ENCODE assay signal across 11 mouse cellular contexts in the genomic region with DNA sequence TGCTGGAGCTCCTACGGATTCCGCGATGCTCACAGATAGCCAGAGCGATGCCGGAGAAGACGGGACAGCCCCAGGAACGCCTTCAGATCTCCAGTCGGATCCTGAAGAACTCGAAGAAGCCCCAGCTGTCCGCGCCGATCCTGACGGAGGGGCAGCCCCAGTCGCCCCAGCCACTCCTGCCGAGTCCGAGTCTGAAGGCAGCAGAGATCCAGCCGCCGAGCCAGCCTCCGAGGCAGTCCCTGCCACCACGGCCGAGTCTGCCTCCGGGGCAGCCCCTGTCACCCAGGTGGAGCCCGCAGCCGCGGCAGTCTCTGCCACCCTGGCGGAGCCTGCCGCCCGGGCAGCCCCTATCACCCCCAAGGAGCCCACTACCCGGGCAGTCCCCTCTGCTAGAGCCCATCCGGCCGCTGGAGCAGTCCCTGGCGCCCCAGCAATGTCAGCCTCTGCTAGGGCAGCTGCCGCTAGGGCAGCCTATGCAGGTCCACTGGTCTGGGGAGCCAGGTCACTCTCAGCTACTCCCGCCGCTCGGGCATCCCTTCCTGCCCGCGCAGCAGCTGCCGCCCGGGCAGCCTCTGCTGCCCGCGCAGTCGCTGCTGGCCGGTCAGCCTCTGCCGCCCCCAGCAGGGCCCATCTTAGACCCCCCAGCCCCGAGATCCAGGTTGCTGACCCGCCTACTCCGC. TPM values are rescaled to one million over a fixed set of nuclear protein-coding genes. Genes with fewer than 3 reads are reported as not detected.
DNase-seq lines count a peak whose midpoint lies in the region; ATAC-seq lines count a peak whose summit lies in the region.
"Had no signal": no experiment of that assay in that cellular context is flagged by ENCODE, and none has a peak within 500 bp of the region (broad histone marks: within the 10 kb centered on the region; RNA-seq: fewer than 3 reads in every experiment).

No protein-coding gene starts in this region.

- H3K36me3 ChIP-seq in heart, embryonic 13.5 days = no peaks in the 10 kb centered on the region
- peaks cover 13% of the 10 kb centered on the region for H3K36me3 ChIP-seq in hindbrain, embryonic 13.5 days
- H3K36me3 ChIP-seq in midbrain, embryonic 11.5 days (ENCODE audit: control insufficient read depth, insufficient read depth, low read length) = no peaks in the 10 kb centered on the region

- peaks cover 70% of the 10 kb centered on the region for H3K9me3 ChIP-seq in heart, embryonic 13.5 days
- H3K9me3 ChIP-seq in hindbrain, embryonic 13.5 days = peaks cover 59% of the 10 kb centered on the region
- H3K9me3 ChIP-seq in midbrain, embryonic 11.5 days (ENCODE audit: control insufficient read depth, low read length) = peaks cover 21% of the 10 kb centered on the region

- H3K4me3 ChIP-seq in heart, embryonic 13.5 days = peak overlapping the region; percentile 45
- peak overlapping the region; percentile 33 for H3K4me3 ChIP-seq in hindbrain, embryonic 13.5 days
- peak overlapping the region; percentile 25 for H3K4me3 ChIP-seq in midbrain, embryonic 11.5 days (ENCODE audit: low read depth, low read length)

- peaks cover 25% of the 10 kb centered on the region for H3K4me1 ChIP-seq in heart, embryonic 13.5 days
- peaks cover 38% of the 10 kb centered on the region for H3K4me1 ChIP-seq in hindbrain, embryonic 13.5 days (replicated peaks)
- peaks cover 2% of the 10 kb centered on the region; the same call in 1 of the 2 replicates for H3K4me1 ChIP-seq in midbrain, embryonic 11.5 days (ENCODE audit: control insufficient read depth, insufficient read depth, low read length)

- H3K27ac ChIP-seq in heart, embryonic 13.5 days (replicated peaks) = no peak overlapping the region
- H3K27ac ChIP-seq in hindbrain, embryonic 13.5 days = no peak overlapping the region
- H3K27ac ChIP-seq in midbrain, embryonic 11.5 days (ENCODE audit: low read depth, low read length) = no peak overlapping the region
- H3K27ac ChIP-seq: macrophage had no signal

- no peak for DNase-seq in heart, postnatal 36 days
- peak; percentile 45 for DNase-seq in ZHBTc4 (ENCODE audit: low read depth, low spot score)
- DNase-seq in midbrain, embryonic 11.5 days (ENCODE audit: low spot score, missing footprints) = no peak
- no peak for DNase-seq in retina, postnatal 1 day
- no peak for DNase-seq in frontal cortex, postnatal 14 days (ENCODE audit: low spot score in 2 of 2)

- no peak for ATAC-seq in heart, embryonic 13.5 days (ENCODE audit: extremely low read depth, insufficient number of reproducible peaks, low FRiP score, low TSS enrichment)
- no peak for ATAC-seq in hindbrain, embryonic 13.5 days (ENCODE audit: low FRiP score)
- ATAC-seq in midbrain, embryonic 11.5 days (ENCODE audit: low FRiP score) = no peak
- ATAC-seq in megakaryocyte-erythroid progenitor cell, adult 5-6 weeks (replicated peaks; ENCODE audit: low FRiP score, low TSS enrichment, poor library complexity, severe bottlenecking) = no peak
- ATAC-seq: CD4-positive, CD25-positive, alpha-beta regulatory T cell, adult 4 months had no signal

- intact Hi-C loops in heart, postnatal 36 days (cut with DNase I) = loop anchor here (5.0 kb wide), 1 partner anchor 712 kb away; no protein-coding TSS in a partner anchor

- H3K27me3 ChIP-seq in heart, embryonic 13.5 days (replicated peaks) = peaks cover 47% of the 10 kb centered on the region
- H3K27me3 ChIP-seq in hindbrain, embryonic 13.5 days = peaks cover 48% of the 10 kb centered on the region
- peaks cover 33% of the 10 kb centered on the region for H3K27me3 ChIP-seq in midbrain, embryonic 11.5 days (ENCODE audit: control insufficient read depth, insufficient read depth, low read length)

- WGBS in heart, embryonic 13.5 days = 50% methylated on average over 48 of the region's 48 CpGs
- 63% methylated on average over 48 of the region's 48 CpGs for WGBS in hindbrain, embryonic 13.5 days
- 47% methylated on average over 48 of the region's 48 CpGs for WGBS in midbrain, embryonic 11.5 days

- peak overlapping the region; percentile 69 for H3K4me2 ChIP-seq in heart, embryonic 13.5 days
- H3K4me2 ChIP-seq in hindbrain, embryonic 13.5 days = peak overlapping the region; percentile 55
- H3K4me2 ChIP-seq in midbrain, embryonic 11.5 days = peak overlapping the region; percentile 52

- 0 out of 2 replicates have a peak overlapping the region, but pooled peaks have one; percentile 56 for H3K9ac ChIP-seq in heart, embryonic 13.5 days
- H3K9ac ChIP-seq in hindbrain, embryonic 13.5 days = peak overlapping the region; percentile 39
- no peak overlapping the region for H3K9ac ChIP-seq in midbrain, embryonic 11.5 days (ENCODE audit: low read length)

RNA-seq across cellular contexts. Expression of gene Gnas, which starts 15.1 kb away (rescaled TPM):
- 1,244 and 1,252 TPM in 2 replicates for polyA plus RNA-seq in heart, embryonic 13.5 days (2015; fragmentation: Nextera tagmentation; extraction: Ambion mirVana)
- 1,000 to 10,000 TPM; 1,171 to 1,227 TPM for total RNA-seq in heart, postnatal 36 days (2021)
- polyA plus RNA-seq in hindbrain, embryonic 13.5 days (2015; fragmentation: Nextera tagmentation; extraction: Ambion mirVana) = 1,452 and 1,516 TPM in 2 replicates
- 1,087 and 1,162 TPM in 2 replicates for polyA plus RNA-seq in midbrain, embryonic 11.5 days (2014; fragmentation: Nextera tagmentation; extraction: Ambion mirVana)
- 439 and 465 TPM in 2 replicates for total RNA-seq in megakaryocyte-erythroid progenitor cell, adult 5-6 weeks (2014; fragmentation: Nextera tagmentation)
- 227 and 273 TPM in 2 replicates for total RNA-seq in megakaryocyte-erythroid progenitor cell, adult 5-6 weeks (2017)

RNA-seq across cellular contexts. Expression of gene Gm20721, which starts 47.3 kb away (rescaled TPM):
- 16.0 and 26.6 TPM in 2 replicates for polyA plus RNA-seq in heart, embryonic 13.5 days (2015; fragmentation: Nextera tagmentation; extraction: Ambion mirVana)
- total RNA-seq in heart, postnatal 36 days (2021) = 1 to 10 TPM; 2.4 TPM
- 13.1 and 13.9 TPM in 2 replicates for polyA plus RNA-seq in hindbrain, embryonic 13.5 days (2015; fragmentation: Nextera tagmentation; extraction: Ambion mirVana)
- polyA plus RNA-seq in midbrain, embryonic 11.5 days (2014; fragmentation: Nextera tagmentation; extraction: Ambion mirVana) = 9.5 and 15.7 TPM in 2 replicates
- total RNA-seq in megakaryocyte-erythroid progenitor cell, adult 5-6 weeks (2014; fragmentation: Nextera tagmentation) = 0.13 TPM in 1 of 2 replicates, not detected in the other
- 2.7 and 5.7 TPM in 2 replicates for total RNA-seq in megakaryocyte-erythroid progenitor cell, adult 5-6 weeks (2017)
- polyA plus RNA-seq: small intestine, adult 2 months had no signal
